Mouse (Mus musculus): ENCODE measurements around the gene Lig4.

Lig4 gene

DNA sequence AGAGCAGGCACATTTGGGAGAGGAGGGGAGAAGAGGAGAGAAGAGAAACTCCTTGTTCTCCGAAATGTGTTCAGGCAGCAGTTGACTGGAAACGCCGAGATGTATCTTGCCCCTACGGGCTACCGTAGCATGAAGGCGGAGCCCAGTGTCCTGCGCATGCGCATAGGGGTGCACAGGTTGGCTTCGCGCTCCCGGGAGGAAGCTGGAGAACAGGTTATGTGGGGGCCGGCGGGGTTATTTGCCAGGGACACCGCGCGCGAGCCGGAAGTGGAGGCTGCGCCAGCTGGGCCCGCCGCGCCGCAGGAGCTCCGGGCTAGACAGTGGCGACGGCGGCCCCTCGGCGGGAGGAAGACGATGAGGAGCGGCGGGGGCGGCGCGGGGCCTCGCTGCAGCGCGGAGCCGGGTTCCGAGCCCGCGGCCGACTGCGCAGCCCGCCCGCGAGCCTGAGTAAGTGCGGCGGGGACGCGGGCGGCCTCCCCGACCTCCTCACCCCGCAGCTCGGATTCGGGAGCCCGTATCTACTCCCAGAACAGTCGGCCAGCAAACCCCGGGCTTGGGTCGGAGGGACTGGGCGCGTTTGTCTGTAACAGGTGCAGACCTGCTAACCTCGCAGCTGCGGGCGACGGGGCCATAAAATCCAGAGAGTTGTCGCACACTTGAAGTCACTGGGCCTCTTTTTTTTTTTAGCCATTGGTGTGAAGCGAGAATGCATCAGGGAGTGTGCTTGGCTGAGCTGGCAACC is at the start of gene Lig4, which contains the start of gene Abhd13:
Gene Lig4 (minus strand): TSS at position 114 of the 742 bp plus-strand sequence.
Gene Abhd13 (plus strand): TSS at position 135 of the 742 bp plus-strand sequence.
- peak; percentile 98 to 99 for DNase-seq

DNA sequence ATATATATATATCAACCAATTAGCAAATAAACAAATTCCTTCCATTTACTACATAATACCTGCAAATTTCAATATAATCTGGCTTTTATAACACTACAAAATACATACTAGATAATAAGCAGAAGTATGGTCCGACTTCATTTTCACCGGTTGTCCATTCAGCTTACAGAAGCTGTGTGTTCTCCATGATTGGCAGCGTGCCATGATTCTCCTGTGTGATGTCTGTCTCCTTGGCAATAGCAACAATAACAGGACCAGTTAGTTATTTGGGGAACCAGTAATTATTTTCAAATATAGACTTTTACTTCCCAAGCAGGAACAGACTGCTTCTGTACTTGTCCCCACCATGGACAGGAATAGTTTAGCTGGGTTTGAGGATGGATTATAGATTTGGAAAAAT is 39.7 kb upstream of the Lig4 start:
- no peak for DNase-seq

DNA sequence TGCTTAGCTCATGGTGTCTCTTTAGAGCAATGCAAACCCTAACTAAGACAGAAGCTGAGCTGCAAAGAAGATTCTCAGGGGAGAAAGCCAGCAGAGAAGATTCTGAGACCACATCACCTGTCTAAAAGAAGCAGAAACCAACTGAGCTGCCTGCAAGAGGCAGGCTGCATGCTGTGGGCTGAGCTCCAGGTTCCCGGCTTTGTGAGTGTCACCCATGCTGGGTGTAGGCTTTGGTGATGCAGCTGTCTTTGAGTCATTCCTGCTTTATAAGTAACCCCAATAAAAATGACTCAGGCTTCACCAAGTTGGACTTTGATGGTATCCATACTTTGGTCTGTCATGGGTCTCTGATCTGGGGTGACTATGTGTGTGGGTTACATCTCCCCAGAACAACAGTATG is 38.8 kb upstream of the Lig4 start:
- no peak for DNase-seq

DNA sequence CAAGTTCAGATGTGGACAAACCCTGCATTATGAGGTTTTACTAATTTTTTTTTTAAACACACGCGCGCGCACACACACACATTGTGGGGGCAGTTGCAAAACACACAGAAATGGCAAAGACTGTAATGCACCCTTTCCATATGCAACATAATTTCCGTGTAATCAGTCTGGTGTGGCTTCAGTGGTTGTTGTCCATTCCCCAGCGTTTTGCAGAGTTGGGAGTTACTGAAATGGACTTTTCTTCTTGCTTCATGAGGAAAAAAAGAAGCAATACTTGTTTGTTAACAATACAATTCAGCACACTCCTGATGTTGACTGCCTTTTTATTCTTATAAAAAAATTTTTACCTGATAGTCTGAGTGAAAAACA is 30.2 kb upstream of the Lig4 start:
- no peak for DNase-seq

DNA sequence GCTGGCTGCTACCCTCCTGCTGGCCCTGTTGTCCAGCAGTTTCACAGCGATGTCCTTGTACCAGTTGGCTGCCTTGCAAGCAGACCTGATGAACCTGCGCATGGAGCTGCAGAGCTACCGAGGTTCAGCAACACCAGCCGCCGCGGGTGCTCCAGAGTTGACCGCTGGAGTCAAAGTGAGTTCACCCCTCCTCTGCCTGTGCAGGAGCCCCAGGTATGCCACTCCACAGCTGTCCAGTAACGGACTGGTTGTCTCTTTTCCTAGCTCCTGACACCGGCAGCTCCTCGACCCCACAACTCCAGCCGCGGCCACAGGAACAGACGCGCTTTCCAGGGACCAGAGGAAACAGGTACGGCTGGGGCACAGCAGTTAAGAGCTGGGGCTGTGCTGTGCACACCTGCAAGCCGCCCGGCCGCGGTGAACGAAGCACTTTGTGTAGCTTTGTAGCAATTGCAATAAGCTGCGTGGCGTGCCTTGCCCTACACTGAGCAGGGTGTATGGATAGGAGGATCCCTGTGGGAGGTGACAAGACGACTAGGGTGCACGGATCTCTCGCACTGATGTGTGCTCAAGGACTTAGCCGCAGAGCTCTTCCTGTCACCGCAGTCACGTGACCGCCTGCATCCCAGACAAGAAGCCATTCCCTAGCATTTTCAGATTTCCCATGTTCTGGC is 29.6 kb upstream of the Lig4 start:
- no peak for DNase-seq

DNA sequence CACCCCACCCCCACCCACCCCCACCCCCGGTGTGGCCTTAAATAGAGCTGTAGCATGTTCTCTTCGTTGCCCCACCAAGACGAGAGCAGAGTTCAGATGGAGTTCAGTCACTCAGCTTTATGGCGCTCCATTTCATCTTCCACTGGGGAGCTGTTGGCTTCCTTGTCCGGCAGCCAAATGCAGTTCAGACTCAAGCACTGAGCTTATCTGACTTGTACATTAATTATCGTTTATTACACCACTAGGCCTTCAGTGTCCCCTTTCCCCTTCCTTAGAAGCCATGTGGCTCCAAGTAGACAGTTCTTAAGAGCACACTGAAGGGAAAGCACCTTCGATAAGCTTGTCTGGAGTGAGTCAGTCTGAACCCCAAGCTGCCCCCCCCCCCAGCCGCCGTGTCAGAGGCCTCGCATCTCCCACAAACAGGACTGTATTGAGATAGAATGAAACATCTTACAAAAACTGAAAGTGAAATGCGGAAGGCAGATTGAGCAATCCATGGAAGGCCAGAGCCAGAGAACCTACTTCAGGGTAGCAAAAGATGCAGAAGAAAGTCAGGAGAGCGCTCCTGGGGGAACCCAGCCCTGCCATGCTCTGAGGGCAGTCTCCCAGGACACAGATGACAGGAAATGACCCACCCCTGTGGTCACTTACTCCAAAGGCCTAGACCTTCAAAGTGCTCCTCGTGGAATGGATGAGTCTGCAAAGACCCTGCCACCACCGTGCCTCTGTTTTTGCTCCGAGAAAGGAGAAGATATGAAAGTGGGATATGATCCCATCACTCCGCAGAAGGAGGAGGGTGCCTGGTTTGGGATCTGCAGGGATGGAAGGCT is 28.9 kb upstream of the Lig4 start, which contains the start of gene Tnfsf13b:
Gene Tnfsf13b (plus strand): TSS at position 312 of the 830 bp plus-strand sequence.
- no peak for DNase-seq

DNA sequence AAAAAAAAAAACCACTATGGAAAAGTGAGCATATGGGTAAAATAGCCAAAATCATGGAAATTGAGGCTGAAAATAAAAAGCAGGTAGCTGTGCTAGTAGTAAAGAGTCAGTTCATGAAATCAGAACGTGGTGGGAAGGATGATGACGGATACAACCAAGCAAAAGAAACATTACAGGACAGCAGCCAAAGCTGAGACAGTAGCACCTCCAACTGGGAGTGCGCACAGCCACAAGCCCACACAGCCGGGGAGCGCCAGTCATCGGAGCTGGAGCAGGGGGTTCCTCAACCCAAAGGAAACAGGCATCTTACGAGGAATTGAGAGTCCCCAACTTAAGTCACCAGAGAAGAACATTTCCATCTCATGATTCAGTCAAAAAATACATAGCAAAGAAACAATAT is 26.6 kb upstream of the Lig4 start:
- no peak for DNase-seq

DNA sequence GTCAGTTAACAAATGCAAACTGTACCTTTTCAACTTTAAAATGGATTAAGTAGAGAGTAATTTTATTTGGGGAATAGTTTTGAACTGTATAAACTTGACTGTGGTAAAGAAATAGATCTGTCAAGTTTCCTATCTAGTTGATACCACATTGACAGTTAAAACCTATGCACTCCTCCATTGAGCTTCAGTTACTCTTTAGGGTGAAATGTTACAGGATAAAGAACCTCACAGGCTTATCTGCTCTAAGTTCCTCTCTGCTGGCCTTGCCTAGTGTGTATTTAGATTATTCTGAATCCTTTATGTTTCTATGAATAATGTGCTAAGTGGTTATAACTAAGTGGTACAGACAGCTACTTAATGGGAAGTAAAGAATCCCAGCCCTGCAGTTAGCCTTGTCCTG is 2.7 kb upstream of the Lig4 start:
- no peak for DNase-seq

DNA sequence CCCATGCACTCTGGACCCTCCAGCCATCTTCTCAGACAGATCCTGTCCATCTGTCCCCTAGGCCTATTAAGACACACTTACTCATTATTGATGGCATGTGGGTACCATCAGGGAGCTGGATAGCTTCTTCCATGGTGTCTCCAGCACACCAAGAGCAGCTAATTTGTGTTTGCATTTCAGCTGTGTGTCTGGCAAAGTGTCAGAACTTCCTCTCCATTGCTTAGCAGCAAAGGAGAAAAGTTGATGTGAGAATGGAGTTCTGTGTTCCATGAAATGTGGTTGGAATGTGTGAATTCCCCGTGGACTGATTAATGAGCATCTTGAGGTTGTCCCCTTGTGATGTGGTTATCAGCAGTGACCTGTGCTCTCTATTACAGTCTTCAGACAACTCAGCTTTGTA is 2.3 kb upstream of the Lig4 start:
- DNase-seq, result no peak

DNA sequence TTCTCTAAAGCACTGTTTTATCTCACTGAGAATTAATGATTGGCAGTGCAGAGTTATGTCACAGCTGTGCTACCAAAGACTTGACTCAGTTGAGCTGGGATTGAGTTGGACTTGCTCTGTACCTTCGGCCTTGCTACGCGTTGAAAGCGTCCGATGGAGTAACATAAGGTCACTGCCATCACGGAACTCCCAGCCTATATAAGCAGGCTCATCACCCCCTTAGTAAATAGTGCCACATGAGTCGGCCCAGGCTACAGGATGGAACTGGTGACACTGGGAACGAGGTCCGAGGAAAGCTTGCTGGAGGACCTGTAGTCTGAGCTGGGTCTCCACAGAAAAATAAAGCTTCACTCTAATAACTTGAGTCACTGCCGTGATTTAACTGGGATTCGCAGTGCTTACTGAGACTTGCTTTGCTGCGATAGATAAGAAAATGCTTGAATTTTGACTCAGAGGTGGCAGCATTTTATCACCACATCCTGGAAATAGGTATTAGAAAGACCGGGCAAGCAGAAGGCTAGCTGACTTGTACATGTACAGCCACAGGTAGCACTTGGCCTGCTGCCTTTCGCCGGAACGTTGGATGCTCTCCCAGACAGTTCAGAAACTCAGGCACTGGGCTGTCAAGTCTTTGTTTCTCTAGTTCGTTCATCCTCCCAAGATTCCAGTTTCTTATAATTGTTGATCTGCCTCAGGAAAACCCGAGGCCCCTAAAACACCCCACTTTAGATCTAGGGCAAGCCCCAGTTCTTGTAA is 1.2 kb upstream of the Lig4 start:
- no peak for DNase-seq

DNA sequence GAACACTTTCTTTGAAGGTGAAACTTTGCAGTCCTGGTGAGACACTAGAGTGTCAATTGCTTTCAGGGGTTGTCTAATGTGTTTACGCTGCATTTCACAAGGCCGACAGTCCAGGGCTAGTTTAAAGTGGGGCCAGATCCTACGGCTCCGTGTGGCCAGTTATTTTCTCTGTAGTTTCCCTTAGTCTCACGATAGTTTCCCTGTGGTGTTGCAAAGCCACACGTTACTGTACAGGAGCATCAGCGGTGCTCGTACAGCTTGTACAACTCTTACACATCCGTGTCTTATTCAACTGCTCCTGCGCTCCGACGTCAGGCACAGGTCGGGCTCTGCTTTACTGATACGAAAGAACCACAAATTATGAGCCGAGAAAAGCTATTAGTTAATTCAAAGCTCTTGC is 470 bp downstream of the Lig4 start:
- DNase-seq, result peak; percentile 4 to 5

DNA sequence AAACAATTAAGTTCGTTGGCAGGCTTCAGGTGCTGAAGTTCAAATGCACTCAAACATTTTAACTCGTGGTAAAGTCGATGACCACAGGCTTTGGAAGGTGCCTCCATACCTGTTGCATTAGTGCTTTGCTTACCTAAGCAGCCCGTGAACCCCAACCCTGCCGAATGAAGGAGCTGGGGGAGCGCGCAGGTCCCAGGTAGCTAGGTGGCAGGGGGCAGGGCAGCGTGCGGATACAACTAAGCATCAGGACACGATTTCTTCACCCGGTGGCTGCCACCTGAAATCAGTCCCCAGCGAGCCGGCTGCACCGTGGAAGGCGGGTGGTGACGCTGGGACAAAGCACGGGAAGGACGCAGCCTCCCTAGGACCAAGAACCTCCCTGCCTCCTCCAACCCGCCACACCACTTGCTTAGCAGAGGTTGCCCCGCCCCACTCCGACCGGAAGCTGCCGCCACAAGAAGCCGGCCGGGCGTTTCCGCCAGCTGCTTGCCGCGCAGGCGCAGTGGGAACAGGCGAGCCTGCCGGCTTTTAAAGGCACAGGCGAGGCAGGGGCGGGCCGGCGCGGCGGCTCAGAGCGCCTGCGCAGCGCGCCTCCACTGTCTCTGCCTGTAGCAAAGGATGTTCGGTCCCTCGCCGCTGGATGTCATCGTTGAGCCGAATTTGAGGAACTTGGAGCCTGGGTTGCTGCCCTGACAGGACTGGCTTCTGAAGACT is 1.4 kb downstream of the Lig4 start:
- DNase-seq, result peak; percentile 98 to 99

DNA sequence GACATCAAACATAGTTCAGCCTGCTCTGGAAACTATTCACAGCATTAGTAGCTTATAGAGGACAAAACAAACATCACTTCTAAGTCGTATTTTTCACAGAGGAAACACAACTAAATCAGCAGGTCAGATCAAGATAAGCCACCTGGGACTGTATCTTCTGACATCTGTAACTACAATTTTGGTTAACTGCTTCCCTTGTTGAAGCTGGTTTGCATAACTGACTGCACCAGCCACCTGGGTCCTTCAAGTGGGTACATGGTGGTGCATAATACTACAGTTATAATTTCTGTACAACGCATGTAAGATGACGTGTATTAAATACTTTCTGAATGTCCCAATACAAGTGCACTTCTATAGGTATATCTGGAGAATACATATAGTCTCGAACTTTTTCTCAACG is 2.2 kb downstream of the Lig4 start:
- DNase-seq, result peak; percentile 5 to 11

DNA sequence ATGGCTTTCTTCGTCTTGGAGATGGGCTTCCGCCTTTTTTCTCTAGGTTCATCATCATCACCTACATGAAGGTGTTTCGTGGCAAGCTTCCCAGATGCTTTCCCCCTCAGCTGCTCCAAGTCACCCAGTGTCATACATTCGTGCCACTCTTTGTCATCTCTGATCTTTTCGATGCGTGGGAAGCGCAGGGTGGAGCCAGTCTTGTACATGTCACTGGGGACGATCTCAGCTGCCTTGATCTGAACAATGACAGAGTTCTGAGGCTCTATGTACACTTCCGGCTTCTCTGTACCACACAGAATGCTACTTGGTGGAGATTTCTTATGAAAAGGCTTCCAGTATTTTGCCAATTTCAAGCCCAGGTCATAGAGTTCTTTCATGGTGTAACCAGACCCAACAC is 5.6 kb downstream of the Lig4 start:
- DNase-seq, result no peak

DNA sequence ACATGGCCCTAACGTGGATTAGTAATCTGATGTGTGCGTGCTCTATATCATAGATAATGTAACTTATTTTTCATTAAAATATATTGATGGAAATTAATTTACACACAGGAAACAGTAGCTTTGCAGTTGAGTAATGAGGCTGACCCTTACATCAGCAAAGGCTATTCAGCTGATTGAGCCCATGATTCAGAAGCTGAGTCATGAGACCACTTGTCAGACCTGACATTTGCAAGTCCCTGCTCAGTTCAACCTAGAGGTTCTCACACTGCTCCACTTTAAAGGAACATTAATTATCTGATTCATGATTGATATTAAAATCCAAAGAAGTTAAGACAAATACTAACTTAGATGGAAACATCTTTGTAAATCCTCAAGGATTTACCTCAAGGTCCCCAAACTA is 17.6 kb downstream of the Lig4 start:
- DNase-seq, result no peak

DNA sequence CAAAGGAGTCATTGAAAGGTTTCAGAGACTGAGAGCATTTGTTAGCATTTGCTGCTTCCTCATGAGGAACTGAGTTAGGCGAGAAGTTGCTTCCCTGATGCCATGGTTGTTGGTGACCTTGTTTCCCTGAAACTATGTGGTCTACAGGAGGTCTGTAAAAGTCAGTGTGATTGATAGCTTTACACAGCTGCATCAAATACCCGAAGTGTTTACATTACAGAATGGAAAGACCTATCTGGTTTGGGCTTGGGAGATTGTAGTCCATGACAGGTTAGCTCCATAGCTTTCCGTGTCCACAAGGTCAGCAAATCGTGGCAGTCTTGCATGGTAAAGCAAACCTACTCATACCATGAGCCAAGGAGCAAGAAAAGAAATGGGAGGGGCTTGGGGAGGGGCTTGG is 19.1 kb downstream of the Lig4 start:
- no peak for DNase-seq

DNA sequence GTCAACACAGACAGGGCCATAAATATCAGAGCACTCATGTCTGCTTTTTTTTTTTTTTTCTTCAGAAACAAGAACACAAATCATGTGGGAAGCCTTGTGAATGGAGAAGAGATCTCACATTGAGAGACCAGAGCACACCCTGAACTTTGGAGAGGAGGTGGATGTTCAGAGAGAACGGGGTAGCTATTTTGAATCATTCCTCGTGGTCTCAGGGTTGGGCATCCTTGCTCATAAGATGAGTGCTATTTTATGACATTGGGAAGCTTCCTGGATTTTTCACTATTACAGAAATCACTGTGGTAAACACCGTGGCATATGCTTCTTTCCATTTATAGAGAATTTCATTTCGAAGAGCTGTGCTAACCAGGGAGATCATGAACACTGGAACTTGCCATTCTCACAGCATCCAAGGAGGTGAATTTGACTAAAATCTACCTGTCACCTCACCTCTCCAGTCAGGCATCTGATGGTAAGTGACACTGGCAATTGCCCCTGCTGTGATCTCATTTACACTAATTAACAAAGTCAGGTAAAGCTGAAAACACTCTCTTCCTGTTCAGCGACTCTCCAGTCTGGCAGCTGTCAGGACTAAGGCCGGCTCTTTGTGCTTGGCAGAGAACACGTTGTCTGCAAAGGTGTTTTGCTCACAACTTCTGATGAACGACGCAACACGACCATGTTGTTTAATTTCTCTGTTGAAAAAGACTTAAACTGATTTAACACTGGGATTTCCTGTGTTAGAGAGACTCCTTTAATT is 28.2 kb downstream of the Lig4 start:
- no peak for DNase-seq

DNA sequence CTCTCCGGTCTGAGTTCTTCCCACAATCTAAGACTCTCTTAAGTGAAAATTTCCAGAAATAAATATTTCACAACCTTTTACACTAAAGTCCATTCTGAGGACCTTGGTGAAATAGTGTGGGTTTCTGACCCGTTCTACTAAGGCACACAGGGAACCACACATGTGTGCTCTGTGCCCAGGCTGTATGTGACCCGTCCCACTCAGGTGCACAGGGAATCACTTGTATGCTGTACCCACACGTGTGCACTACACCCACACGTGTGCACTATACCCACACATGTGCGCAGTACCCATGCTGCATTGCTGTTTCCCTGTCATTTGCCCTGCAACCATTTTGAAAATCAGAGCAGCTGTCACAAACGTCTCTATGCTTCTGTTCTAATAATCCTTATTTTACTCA is 41.9 kb downstream of the Lig4 start:
- DNase-seq, result peak in 1 of 2 experiments; percentile 1

DNA sequence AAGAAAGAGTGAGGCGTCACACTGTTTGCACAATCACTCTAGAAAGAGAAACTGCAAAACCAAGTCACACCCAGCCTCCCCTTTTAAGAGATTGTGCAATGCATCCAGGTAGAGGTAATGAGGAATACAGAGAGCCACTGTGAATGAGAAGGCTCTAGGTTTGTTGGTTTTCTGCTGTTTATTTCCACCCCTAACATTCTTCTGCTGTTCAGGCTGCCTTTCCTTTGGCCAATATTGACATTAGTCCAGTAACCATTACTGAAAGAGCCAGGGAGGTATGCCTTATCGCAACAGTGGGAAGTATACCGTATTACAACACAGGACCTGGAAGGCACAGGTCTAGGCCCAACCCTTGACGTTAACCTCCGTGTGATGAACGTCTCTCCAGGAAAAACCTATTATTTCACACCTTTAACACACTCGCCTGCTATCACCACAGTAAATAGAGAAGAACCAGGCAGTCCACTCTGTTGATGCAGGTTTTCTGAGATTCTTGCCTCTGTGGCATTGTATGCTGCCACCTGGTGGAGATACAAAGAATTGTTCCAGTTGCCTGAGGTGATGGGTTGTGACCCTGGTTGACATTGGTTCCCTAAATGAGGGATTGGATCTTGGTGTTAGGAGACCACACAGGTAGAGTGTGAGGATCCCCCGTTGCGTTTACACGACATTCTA is 42.5 kb downstream of the Lig4 start:
- peak; percentile 61 to 63 for DNase-seq

DNA sequence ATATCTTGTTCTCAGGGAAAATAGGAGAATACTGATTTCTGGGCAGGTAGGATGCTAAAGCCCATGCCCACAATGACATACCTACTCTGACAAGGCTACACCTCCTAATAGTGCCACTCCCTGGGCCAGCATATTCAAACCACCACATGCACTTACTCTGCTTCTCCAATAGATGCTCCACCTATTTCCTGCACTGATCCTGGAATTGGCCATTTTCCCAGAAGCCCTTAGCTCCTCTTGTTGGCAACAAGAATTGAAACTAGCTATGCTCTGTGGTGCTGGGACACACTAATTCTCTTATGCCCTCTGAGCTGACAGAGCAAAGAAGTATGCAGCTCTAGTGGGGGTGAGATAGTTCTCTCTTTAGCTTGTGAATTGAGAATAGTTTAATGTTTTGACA is 44.8 kb downstream of the Lig4 start:
- DNase-seq, result no peak

All from B cell, adult 2 months (primary cell).